Mouse (Mus musculus): ENCODE measurements around the gene Grip1. TPM values are rescaled to one million over a fixed set of nuclear protein-coding genes. Genes with fewer than 3 reads are reported as not detected.

Grip1 gene
- total RNA-seq (2023) = not detected

DNA sequence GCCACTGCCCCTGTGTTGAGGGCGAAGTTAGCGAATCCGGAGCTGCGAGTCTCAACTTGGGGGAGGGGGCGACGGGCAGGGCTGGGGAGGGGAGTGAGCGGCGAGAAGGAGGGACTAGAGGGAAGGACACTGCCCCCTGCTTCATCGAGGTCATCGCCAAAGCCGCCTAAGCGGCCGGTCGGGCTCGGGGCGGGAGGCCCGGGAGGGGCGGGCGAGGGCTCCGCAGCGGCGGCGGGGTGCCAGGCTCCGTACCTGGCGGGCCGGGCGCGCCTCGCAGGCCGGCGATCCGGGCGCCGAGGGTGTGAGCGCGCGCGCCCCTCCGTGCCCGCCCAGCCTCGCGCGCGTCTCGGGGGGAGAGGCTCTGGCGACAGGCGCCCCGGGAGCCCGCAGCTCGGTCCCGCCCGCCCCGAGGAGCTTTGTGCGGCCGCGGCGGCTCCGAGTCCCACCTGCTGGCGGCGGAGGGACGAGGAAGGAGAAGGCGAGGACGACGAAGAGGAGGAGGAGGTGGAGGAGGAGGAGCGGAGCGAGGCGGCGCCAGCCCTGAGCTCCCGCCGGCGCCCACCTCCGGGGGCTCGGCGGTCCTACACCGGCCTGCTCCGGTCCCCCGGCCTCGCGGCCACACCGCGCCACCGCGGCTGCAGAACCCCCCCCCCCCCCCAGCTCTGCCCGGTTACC is at the start of gene Grip1:
TSS of gene Grip1 (plus strand) at position 400 of the 675 bp plus-strand sequence.

DNA sequence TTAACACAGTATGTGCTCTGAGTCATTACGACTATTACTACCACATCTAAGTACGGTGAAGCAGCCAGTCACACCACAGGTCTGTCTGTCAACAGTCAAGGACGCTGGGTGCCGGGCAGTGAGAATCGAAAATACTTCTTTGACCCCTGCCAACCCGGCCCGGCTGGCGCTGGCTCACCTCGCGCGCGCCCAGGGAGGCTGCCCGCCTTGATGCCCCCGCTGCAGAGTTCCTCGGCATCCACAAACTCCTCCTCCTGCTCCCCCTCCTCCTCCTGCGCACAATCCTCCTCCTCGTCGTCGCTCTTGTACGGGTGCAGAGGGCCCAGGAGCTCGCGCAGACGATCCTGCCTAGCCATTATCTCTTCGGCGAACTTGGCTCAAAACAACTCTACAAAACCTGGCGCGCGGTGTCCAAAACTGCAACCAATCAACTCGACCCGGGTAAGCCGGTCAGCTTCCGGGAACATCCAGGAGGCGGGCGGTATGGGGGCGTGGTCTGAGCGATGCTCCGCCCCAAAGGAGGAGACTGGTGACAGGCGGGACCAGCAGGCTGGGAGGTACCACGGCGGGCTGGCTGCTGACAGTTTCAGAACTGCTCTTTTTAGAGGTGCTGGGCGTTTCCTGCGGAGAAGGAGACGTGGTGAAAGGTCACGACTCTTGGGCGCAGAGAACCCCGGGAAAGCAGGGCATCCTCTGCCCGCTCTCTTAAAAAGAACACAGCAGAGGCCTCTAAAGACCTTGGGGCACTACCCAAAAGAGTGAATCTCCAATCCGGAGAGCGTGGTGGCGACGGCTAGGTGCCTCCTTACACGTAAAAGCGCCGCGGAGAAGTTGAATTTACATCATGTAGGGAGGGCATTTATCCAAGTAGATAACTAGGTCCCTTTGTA is 659.1 kb downstream of the Grip1 start, which contains the start of gene Helb:
TSS of gene Helb (minus strand) at position 481 of the 890 bp plus-strand sequence.

Other genes with a start within 250 kb of the Grip1 start
- gene Cand1, start 213.8 kb upstream of the Grip1 start, total RNA-seq (2023) = 10 to 100 TPM; 84.5 to 85.5 TPM